Comparison of ENCODE assay signal across 7 mouse cellular contexts in genomic region chr2:29803400-29803831, GRCm38 (mm10). TPM values are rescaled to one million over a fixed set of nuclear protein-coding genes. Genes with fewer than 3 reads are reported as not detected.
DNase-seq lines count a peak whose midpoint lies in the region; ATAC-seq and TF ChIP-seq lines count a peak whose summit lies in the region.

No protein-coding gene starts in this region.

- peaks cover 17% of the 10 kb centered on the region for H3K4me1 ChIP-seq in G1E (ENCODE audit: insufficient read depth, low read depth, low read length)
- H3K4me1 ChIP-seq in embryonic facial prominence, embryonic 12.5 days, result peaks cover 7% of the 10 kb centered on the region
- peaks cover 8% of the 10 kb centered on the region for H3K4me1 ChIP-seq in liver, embryonic 16.5 days (ENCODE audit: control insufficient read depth, low read depth, low read length)

- H3K9ac ChIP-seq in embryonic facial prominence, embryonic 12.5 days, result peak overlapping the region; percentile 87
- H3K9ac ChIP-seq in liver, embryonic 16.5 days (ENCODE audit: low read depth, low read length), result peak overlapping the region; percentile 66

- H3K4me2 ChIP-seq in embryonic facial prominence, embryonic 12.5 days (replicated peaks), result peak overlapping the region; percentile 85
- H3K4me2 ChIP-seq in liver, embryonic 16.5 days (ENCODE audit: low read depth, low read length), result peak overlapping the region; percentile 86

- peak; percentile 29 to 42 for DNase-seq in B cell, adult 2 months
- DNase-seq in G1E (ENCODE audit: low spot score), result peak; percentile 67
- no peak for DNase-seq in frontal cortex, postnatal 14 days (ENCODE audit: low spot score in 2 of 2)

- peak overlapping the region; percentile 92; the same call in 1 of the 2 replicates for H3K4me3 ChIP-seq in G1E (ENCODE audit: low read depth, low read length)
- peak overlapping the region; percentile 88 for H3K4me3 ChIP-seq in embryonic facial prominence, embryonic 12.5 days
- H3K4me3 ChIP-seq in liver, embryonic 16.5 days (ENCODE audit: low read depth, low read length), result peak overlapping the region; percentile 72

- H3K9me3 ChIP-seq in G1E (replicated peaks), result no peaks in the 10 kb centered on the region
- no peaks in the 10 kb centered on the region for H3K9me3 ChIP-seq in embryonic facial prominence, embryonic 12.5 days
- H3K9me3 ChIP-seq in liver, embryonic 16.5 days (replicated peaks; ENCODE audit: control insufficient read depth, low read length), result no peaks in the 10 kb centered on the region

- TF ChIP-seq CTCF in G1E (IDR thresholded peaks at IDR 0.05; ENCODE audit: low read depth, low read length), result 0 out of 2 replicates have a peak, but pooled peaks have one; percentile 5

- ATAC-seq in G1E (ENCODE audit: extremely low read depth, insufficient number of reproducible peaks, low FRiP score, poor library complexity, severe bottlenecking), result peak; percentile 66; the same call in 1 of the 2 replicates
- ATAC-seq in embryonic facial prominence, embryonic 12.5 days (ENCODE audit: insufficient number of reproducible peaks, insufficient read depth, low FRiP score, low TSS enrichment), result no peak
- peak; percentile 45 for ATAC-seq in inflammation-experienced regulatory T-cells, adult 6 months
- no peak for ATAC-seq in liver, embryonic 16.5 days (ENCODE audit: low read depth)
- ATAC-seq in neutrophil, adult 5-6 weeks (ENCODE audit: extremely low read depth, insufficient number of reproducible peaks, low FRiP score, poor library complexity, severe bottlenecking), result peak; percentile 39; the same call in 1 of the 2 replicates

- 21% methylated on average over 6 of the region's 6 CpGs for WGBS in embryonic facial prominence, embryonic 12.5 days
- WGBS in liver, embryonic 16.5 days (ENCODE audit: insufficient replicate concordance), result 30% methylated on average over 6 of the region's 6 CpGs

- H3K27ac ChIP-seq in embryonic facial prominence, embryonic 12.5 days, result peak overlapping the region; percentile 84; the same call in 1 of the 2 replicates
- H3K27ac ChIP-seq in liver, embryonic 16.5 days (ENCODE audit: low read length), result no peak overlapping the region

- H3K27me3 ChIP-seq in G1E (ENCODE audit: insufficient read depth, low read length), result peaks cover 13% of the 10 kb centered on the region
- no peaks in the 10 kb centered on the region for H3K27me3 ChIP-seq in embryonic facial prominence, embryonic 12.5 days
- no peaks in the 10 kb centered on the region; the same call in 1 of the 2 replicates for H3K27me3 ChIP-seq in liver, embryonic 16.5 days (ENCODE audit: control insufficient read depth, insufficient read depth, low read depth, low read length)

- peaks cover 42% of the 10 kb centered on the region for H3K36me3 ChIP-seq in G1E (replicated peaks)
- H3K36me3 ChIP-seq in embryonic facial prominence, embryonic 12.5 days, result peaks cover 44% of the 10 kb centered on the region
- H3K36me3 ChIP-seq in liver, embryonic 16.5 days (ENCODE audit: control insufficient read depth, insufficient read depth), result no peaks in the 10 kb centered on the region

RNA-seq across cellular contexts. Expression of gene Slc27a4, which starts 1.0 kb away (rescaled TPM):
- 4.2 and 9.0 TPM in 2 replicates for total RNA-seq in G1E (2014; fragmentation: Nextera tagmentation)
- total RNA-seq in G1E (2017), result 5.5 and 8.6 TPM in 2 replicates
- polyA plus RNA-seq in G1E (2012), result 5.7 and 6.7 TPM in 2 replicates
- 18.2 and 21.7 TPM in 2 replicates for polyA plus RNA-seq in embryonic facial prominence, embryonic 12.5 days (2016; fragmentation: Nextera tagmentation; extraction: Ambion mirVana)
- polyA plus RNA-seq in inflammation-experienced regulatory T-cells, adult 6 months (2017; shearing (Covaris generic)), result 1 to 10 TPM; 1.2 to 3.7 (median 2.3) TPM
- 2.7 and 3.3 TPM in 2 replicates for polyA plus RNA-seq in liver, embryonic 16.5 days (2015; fragmentation: Nextera tagmentation; extraction: Ambion mirVana)
- total RNA-seq in neutrophil, adult 5-6 weeks (2017), result 26.2 and 27.9 TPM in 2 replicates

RNA-seq across cellular contexts. Expression of gene Trub2, which starts 15.1 kb away (rescaled TPM):
- 28.1 and 30.5 TPM in 2 replicates for total RNA-seq in G1E (2014; fragmentation: Nextera tagmentation)
- total RNA-seq in G1E (2017), result 51.7 and 66.4 TPM in 2 replicates
- 5.6 and 7.9 TPM in 2 replicates for polyA plus RNA-seq in G1E (2012)
- 48.6 and 54.6 TPM in 2 replicates for polyA plus RNA-seq in embryonic facial prominence, embryonic 12.5 days (2016; fragmentation: Nextera tagmentation; extraction: Ambion mirVana)
- 10 to 100 TPM; 21.5 to 28.8 (median 24.7) TPM for polyA plus RNA-seq in inflammation-experienced regulatory T-cells, adult 6 months (2017; shearing (Covaris generic))
- 10.2 and 13.1 TPM in 2 replicates for polyA plus RNA-seq in liver, embryonic 16.5 days (2015; fragmentation: Nextera tagmentation; extraction: Ambion mirVana)
- 37.3 and 37.5 TPM in 2 replicates for total RNA-seq in neutrophil, adult 5-6 weeks (2017)

RNA-seq across cellular contexts. Expression of gene Coq4, which starts 16.1 kb away (rescaled TPM):
- total RNA-seq in G1E (2014; fragmentation: Nextera tagmentation), result 9.8 and 11.1 TPM in 2 replicates
- total RNA-seq in G1E (2017), result 18.2 and 20.1 TPM in 2 replicates
- polyA plus RNA-seq in G1E (2012), result 242 and 318 TPM in 2 replicates
- polyA plus RNA-seq in embryonic facial prominence, embryonic 12.5 days (2016; fragmentation: Nextera tagmentation; extraction: Ambion mirVana), result 31.8 and 36.7 TPM in 2 replicates
- 1 to 10 TPM; 4.6 to 9.7 (median 7.0) TPM for polyA plus RNA-seq in inflammation-experienced regulatory T-cells, adult 6 months (2017; shearing (Covaris generic))
- 9.0 and 10.1 TPM in 2 replicates for polyA plus RNA-seq in liver, embryonic 16.5 days (2015; fragmentation: Nextera tagmentation; extraction: Ambion mirVana)
- 5.5 and 11.9 TPM in 2 replicates for total RNA-seq in neutrophil, adult 5-6 weeks (2017)

RNA-seq across cellular contexts. Expression of gene Urm1, which starts 16.5 kb away (rescaled TPM):
- total RNA-seq in G1E (2014; fragmentation: Nextera tagmentation), result 10.3 and 15.2 TPM in 2 replicates
- 19.9 and 23.8 TPM in 2 replicates for total RNA-seq in G1E (2017)
- 43.5 and 71.3 TPM in 2 replicates for polyA plus RNA-seq in G1E (2012)
- polyA plus RNA-seq in embryonic facial prominence, embryonic 12.5 days (2016; fragmentation: Nextera tagmentation; extraction: Ambion mirVana), result 21.0 and 22.6 TPM in 2 replicates
- 10 to 100 TPM; 18.3 to 22.8 (median 22.5) TPM for polyA plus RNA-seq in inflammation-experienced regulatory T-cells, adult 6 months (2017; shearing (Covaris generic))
- polyA plus RNA-seq in liver, embryonic 16.5 days (2015; fragmentation: Nextera tagmentation; extraction: Ambion mirVana), result 8.6 and 9.4 TPM in 2 replicates
- 11.4 and 12.0 TPM in 2 replicates for total RNA-seq in neutrophil, adult 5-6 weeks (2017)

RNA-seq across cellular contexts. Expression of gene Gm13547, which starts 44.3 kb away (rescaled TPM):
- total RNA-seq in G1E (2014; fragmentation: Nextera tagmentation), result not detected in 2 replicates
- total RNA-seq in G1E (2017), result 0.93 TPM in 1 of 2 replicates, not detected in the other
- polyA plus RNA-seq in G1E (2012), result not detected in 2 replicates
- polyA plus RNA-seq in embryonic facial prominence, embryonic 12.5 days (2016; fragmentation: Nextera tagmentation; extraction: Ambion mirVana), result not detected in 2 replicates
- not detected for polyA plus RNA-seq in inflammation-experienced regulatory T-cells, adult 6 months (2017; shearing (Covaris generic))
- not detected in 2 replicates for polyA plus RNA-seq in liver, embryonic 16.5 days (2015; fragmentation: Nextera tagmentation; extraction: Ambion mirVana)
- 0.74 and 1.5 TPM in 2 replicates for total RNA-seq in neutrophil, adult 5-6 weeks (2017)

Comparison
In these comparisons a context has a peak if more than half of its experiments do, and no peak if none do; other contexts are left out.
1. DNase-seq: peak in B cell, adult 2 months (2 of 2) and G1E (single experiment); none in frontal cortex, postnatal 14 days (0 of 2).
2. ATAC-seq: peak in G1E (single experiment), inflammation-experienced regulatory T-cells, adult 6 months (single experiment) and neutrophil, adult 5-6 weeks (single experiment); none in embryonic facial prominence, embryonic 12.5 days (single experiment) and liver, embryonic 16.5 days (single experiment).
3. Peak in every context shown above with its lines, with median percentiles within 50 percentile points of each other: H3K4me3 ChIP-seq.